ENCODE assay signal across 25 mouse cellular contexts in genomic region chr5:86129828-86130227, GRCm38 (mm10). TPM values are rescaled to one million over a fixed set of nuclear protein-coding genes. Genes with fewer than 3 reads are reported as not detected.
A peak's percentile ranks its signal among the peaks of the same experiment; 100 is the strongest.
DNase-seq lines count a peak whose midpoint lies in the region; ATAC-seq and TF ChIP-seq lines count a peak whose summit lies in the region.
"Had no signal": no experiment of that assay in that cellular context is flagged by ENCODE, and none has a peak within 500 bp of the region (broad histone marks: within the 10 kb centered on the region; RNA-seq: fewer than 3 reads in every experiment).

No protein-coding gene starts in this region.

- intact Hi-C loops in heart, adult 2 months (cut with DNase I): no loop called here

- H3K9me3 ChIP-seq in forebrain, embryonic 11.5 days (ENCODE audit: control insufficient read depth, low read length): no peaks in the 10 kb centered on the region
- H3K9me3 ChIP-seq: forebrain, embryonic 10.5 days; heart, embryonic 10.5 days; heart, embryonic 13.5 days had no signal

- TF ChIP-seq CTCF in heart, adult 2 months (IDR thresholded peaks at IDR 0.05): no peak

- no peaks in the 10 kb centered on the region for H3K4me1 ChIP-seq in forebrain, embryonic 11.5 days (replicated peaks; ENCODE audit: control insufficient read depth, insufficient read depth, low read length)
- H3K4me1 ChIP-seq in heart, adult 2 months (ENCODE audit: control insufficient read depth, insufficient read depth, low read length): no peaks in the 10 kb centered on the region
- H3K4me1 ChIP-seq: forebrain, embryonic 10.5 days; heart, embryonic 10.5 days; heart, embryonic 13.5 days had no signal

- peak; percentile 71 for ATAC-seq in common myeloid progenitor, adult 5-6 weeks (replicated peaks; ENCODE audit: low read depth, poor library complexity, severe bottlenecking)
- ATAC-seq in megakaryocyte, adult 5-6 weeks (ENCODE audit: poor library complexity, severe bottlenecking): peak; percentile 89
- ATAC-seq in forebrain, embryonic 11.5 days (replicated peaks; ENCODE audit: low FRiP score): no peak
- ATAC-seq: forebrain, embryonic 14.5 days; forebrain, postnatal 0 days; hindbrain, postnatal 0 days; inflammation-experienced regulatory T-cells, adult 6 months had no signal

- no peak overlapping the region for H3K27ac ChIP-seq in forebrain, embryonic 11.5 days (ENCODE audit: low read depth, low read length)
- H3K27ac ChIP-seq in heart, adult 2 months: no peak overlapping the region
- H3K27ac ChIP-seq: forebrain, embryonic 10.5 days; gastrocnemius, adult 2 months; heart, embryonic 10.5 days; heart, embryonic 13.5 days; hindbrain, embryonic 14.5 days; hindbrain, postnatal 0 days had no signal

- H3K36me3 ChIP-seq in forebrain, embryonic 11.5 days (ENCODE audit: control insufficient read depth, insufficient read depth, low read length): no peaks in the 10 kb centered on the region
- no peaks in the 10 kb centered on the region for H3K36me3 ChIP-seq in heart, adult 2 months (ENCODE audit: control insufficient read depth, insufficient read depth, low read length)

- no peak overlapping the region for H3K4me2 ChIP-seq in forebrain, embryonic 11.5 days (ENCODE audit: low read depth, low read length, severe bottlenecking)
- H3K4me2 ChIP-seq: heart, embryonic 13.5 days; hindbrain, embryonic 14.5 days had no signal

- H3K79me2 ChIP-seq in heart, adult 2 months (replicated peaks; ENCODE audit: control insufficient read depth, insufficient read depth, low read length): no peaks in the 10 kb centered on the region

- no peak for TF ChIP-seq EP300 in heart, adult 2 months (IDR thresholded peaks at IDR 0.05; ENCODE audit: insufficient read depth, low read depth, low read length)

- no peaks in the 10 kb centered on the region for H3K27me3 ChIP-seq in forebrain, embryonic 11.5 days (ENCODE audit: control insufficient read depth, insufficient read depth, low read length)
- H3K27me3 ChIP-seq in heart, adult 2 months (ENCODE audit: control insufficient read depth, insufficient read depth, low read length): no peaks in the 10 kb centered on the region
- H3K27me3 ChIP-seq: heart, embryonic 13.5 days had no signal

- no peak overlapping the region for H3K4me3 ChIP-seq in forebrain, embryonic 11.5 days (ENCODE audit: low read depth, low read length)
- H3K4me3 ChIP-seq in heart, adult 2 months: no peak overlapping the region
- H3K4me3 ChIP-seq: forebrain, embryonic 10.5 days; gastrocnemius, adult 2 months; heart, embryonic 10.5 days; heart, embryonic 13.5 days had no signal

- no peak overlapping the region for H3K9ac ChIP-seq in forebrain, embryonic 11.5 days (ENCODE audit: low read length)
- no peak overlapping the region for H3K9ac ChIP-seq in heart, adult 2 months (ENCODE audit: low read depth, low read length)
- H3K9ac ChIP-seq: forebrain, postnatal 0 days; heart, embryonic 13.5 days; hindbrain, embryonic 14.5 days had no signal

- no peak for TF ChIP-seq POLR2A in heart, adult 2 months (IDR thresholded peaks at IDR 0.05; ENCODE audit: insufficient read depth, low read depth, low read length)

- peak; percentile 12 for DNase-seq in R1 (ENCODE audit: low read depth, low spot score)
- no peak for DNase-seq in right cerebral cortex, postnatal 36 days (ENCODE audit: low spot score in 2 of 2)
- no peak for DNase-seq in forebrain, embryonic 11.5 days (ENCODE audit: low spot score)
- DNase-seq in heart, adult 2 months: no peak
- DNase-seq: adrenal gland, postnatal 10 days; adrenal gland, postnatal 36 days; cerebellum, adult 11 months; cerebellum, adult 2 months; cerebellum, adult 9-11 months; cerebellum, postnatal 25 days; forebrain, postnatal 0 days; gastrocnemius, adult 2 months; gastrocnemius, postnatal 14 days; heart, adult 18-20 months; heart, postnatal 14 days; heart, postnatal 4 days had no signal

RNA-seq across cellular contexts. Expression of gene Uba6, which starts 42.8 kb away (rescaled TPM):
- total RNA-seq in common myeloid progenitor, adult 5-6 weeks (2017): 26.3 and 29.4 TPM in 2 replicates
- 20.3 and 21.6 TPM in 2 replicates for total RNA-seq in megakaryocyte, adult 5-6 weeks (2015)
- total RNA-seq in megakaryocyte, adult 5-6 weeks (2017): 18.6 and 21.9 TPM in 2 replicates
- 22.6 and 24.5 TPM in 2 replicates for polyA plus RNA-seq in forebrain, embryonic 11.5 days (2014; fragmentation: Nextera tagmentation; extraction: Ambion mirVana)
- 1 to 10 TPM; 6.3 to 8.8 TPM for total RNA-seq in heart, adult 2 months (2021)
- polyA plus RNA-seq in heart, adult 2 months (2012; rRNA removed): 1.4 and 3.3 TPM in 2 replicates

RNA-seq across cellular contexts. Expression of gene Stap1, which starts 58.3 kb away (rescaled TPM):
- total RNA-seq in common myeloid progenitor, adult 5-6 weeks (2017): 39.3 and 57.7 TPM in 2 replicates
- 44.8 and 57.3 TPM in 2 replicates for total RNA-seq in megakaryocyte, adult 5-6 weeks (2015)
- 36.6 and 38.5 TPM in 2 replicates for total RNA-seq in megakaryocyte, adult 5-6 weeks (2017)
- 0.20 TPM in 2 replicates for polyA plus RNA-seq in forebrain, embryonic 11.5 days (2014; fragmentation: Nextera tagmentation; extraction: Ambion mirVana)
- under 1 TPM; 0.64 to 0.68 TPM for total RNA-seq in heart, adult 2 months (2021)
- 0.56 and 0.57 TPM in 2 replicates for polyA plus RNA-seq in heart, adult 2 months (2012; rRNA removed)
- total RNA-seq: hindbrain, postnatal 0 days had no signal
- polyA plus RNA-seq: cerebellum, adult 2 months had no signal

Comparison
In these comparisons a context has a peak if more than half of its experiments do, and no peak if none do; other contexts are left out.
1. RNA of gene Stap1, which starts 58.3 kb away (total RNA-seq): 36.6 to 57.3 TPM in megakaryocyte, adult 5-6 weeks and 39.3 to 57.7 TPM in common myeloid progenitor, adult 5-6 weeks; 0.64 to 0.68 TPM in heart, adult 2 months; every median in the first group is over 10 times any median in the second.